Mouse (Mus musculus): ENCODE measurements around the gene Acacb. TPM values are rescaled to one million over a fixed set of nuclear protein-coding genes. Genes with fewer than 3 reads are reported as not detected.

Gene Acacb
- polyA plus RNA-seq, 1 experiment from 2014 or later, result 1.7 TPM

GRCm38 (mm10) chr5:114179541-114179940 lies 33.2 kb downstream of the Acacb start:
- H3K4me1 ChIP-seq (ENCODE audit: control insufficient read depth, insufficient read depth, low read length), result peaks cover 9% of the 10 kb centered on the region; the same call in 1 of the 2 replicates
- no peaks in the 10 kb centered on the region for H3K27me3 ChIP-seq (ENCODE audit: control insufficient read depth, insufficient read depth, low read length)
- H3K27ac ChIP-seq (ENCODE audit: low read depth, low read length), result no peak overlapping the region
- DNase-seq (ENCODE audit: low spot score, missing footprints), result no peak
- no peaks in the 10 kb centered on the region for H3K36me3 ChIP-seq (ENCODE audit: control insufficient read depth, insufficient read depth, low read length)
- WGBS, result 91% methylated on average over 11 of the region's 11 CpGs
- H3K9me3 ChIP-seq (ENCODE audit: control insufficient read depth, low read length), result no peaks in the 10 kb centered on the region
- H3K9ac ChIP-seq (ENCODE audit: low read length), result no peak overlapping the region
- H3K4me2 ChIP-seq, result no peak overlapping the region
- no peak overlapping the region for H3K4me3 ChIP-seq (ENCODE audit: low read depth, low read length)
- no peak for ATAC-seq (ENCODE audit: low FRiP score)

DNA sequence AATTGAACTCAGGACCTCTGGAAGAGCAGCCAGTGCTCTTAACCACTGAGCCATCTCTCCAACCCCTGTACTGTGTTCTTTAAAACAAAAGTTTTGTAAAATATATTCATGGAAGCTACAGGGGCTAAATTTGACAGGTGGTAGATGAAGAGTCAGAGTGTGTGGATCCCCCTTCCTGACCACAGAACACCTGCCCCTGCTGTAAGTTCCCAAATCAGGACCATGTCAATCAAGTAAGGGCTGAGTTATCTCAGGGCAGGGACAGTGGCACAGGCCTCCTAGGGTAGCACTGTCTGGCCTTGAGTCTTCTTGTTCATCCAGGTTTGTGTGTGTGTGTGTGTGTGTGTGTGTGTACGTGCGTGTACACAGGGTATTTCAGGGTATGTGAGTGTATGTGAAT lies 37.2 kb downstream of the Acacb start:
- no peak overlapping the region for H3K27ac ChIP-seq (ENCODE audit: low read depth, low read length)
- no peaks in the 10 kb centered on the region for H3K9me3 ChIP-seq (ENCODE audit: control insufficient read depth, low read length)
- no peaks in the 10 kb centered on the region for H3K36me3 ChIP-seq (ENCODE audit: control insufficient read depth, insufficient read depth, low read length)
- DNase-seq (ENCODE audit: low spot score, missing footprints) (no peak), ATAC-seq (ENCODE audit: low FRiP score) (no peak)
- no peaks in the 10 kb centered on the region for H3K27me3 ChIP-seq (ENCODE audit: control insufficient read depth, insufficient read depth, low read length)
- no peak overlapping the region for H3K9ac ChIP-seq (ENCODE audit: low read length)
- no peaks in the 10 kb centered on the region for H3K4me1 ChIP-seq (ENCODE audit: control insufficient read depth, insufficient read depth, low read length)
- WGBS, result 90% methylated on average over 2 of the region's 2 CpGs
- no peak overlapping the region for H3K4me3 ChIP-seq (ENCODE audit: low read depth, low read length)
- H3K4me2 ChIP-seq, result no peak overlapping the region

DNA sequence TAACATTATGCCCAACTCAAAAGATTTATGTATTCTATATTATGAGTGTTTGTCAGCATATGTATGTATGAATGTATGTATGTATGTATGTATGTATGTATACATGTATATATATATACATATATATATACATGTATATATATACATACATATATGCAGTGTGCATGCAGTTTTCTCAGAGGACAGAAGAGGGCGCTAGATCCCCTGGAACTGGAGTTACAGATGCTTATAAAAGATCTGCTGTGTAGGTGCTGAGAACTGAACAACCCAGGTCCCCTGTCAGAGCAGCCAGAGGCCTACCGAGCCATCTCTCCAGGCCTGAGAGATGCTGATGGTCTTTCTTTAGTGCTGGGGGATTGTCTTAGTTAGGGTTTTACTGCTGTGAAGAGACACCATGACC lies 40.8 kb downstream of the Acacb start:
- 66% methylated on average over 2 of the region's 2 CpGs for WGBS
- no peaks in the 10 kb centered on the region for H3K36me3 ChIP-seq (ENCODE audit: control insufficient read depth, insufficient read depth, low read length)
- no peak for ATAC-seq (ENCODE audit: low FRiP score)

DNA sequence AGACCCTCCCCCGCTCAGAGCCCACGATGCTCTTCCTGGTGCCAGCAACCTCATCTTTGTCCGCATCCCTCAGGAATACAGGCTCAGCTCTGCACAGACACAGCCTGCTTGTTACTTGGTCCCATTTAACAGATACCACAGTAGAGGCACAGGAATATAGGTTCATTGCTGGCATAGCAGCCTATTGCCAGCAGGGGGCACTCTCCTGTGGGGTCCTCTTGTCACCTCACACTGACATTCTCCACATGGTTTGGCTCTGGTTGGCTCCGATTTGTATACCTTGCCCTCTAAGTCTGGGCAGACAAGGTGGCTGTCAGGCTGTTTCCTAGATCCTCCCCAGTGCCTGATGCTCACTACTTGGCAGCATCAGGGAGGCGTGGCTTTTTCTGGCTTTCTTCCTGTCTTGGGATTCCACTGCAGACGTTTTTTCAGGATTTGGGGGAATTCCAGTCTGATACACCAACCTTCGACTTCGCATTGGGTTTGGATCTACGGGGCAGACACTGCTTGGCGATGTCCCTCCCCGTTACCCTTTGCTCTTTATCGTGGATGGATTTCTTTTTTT lies 42.6 kb downstream of the Acacb start:
- Histone ChIP-seq H3K9me3 (ENCODE audit: control insufficient read depth, low read length) (no peaks in the 10 kb centered on the region), H3K9ac (ENCODE audit: low read length) (no peak overlapping the region), H3K36me3 (ENCODE audit: control insufficient read depth, insufficient read depth, low read length) (no peaks in the 10 kb centered on the region), H3K4me1 (ENCODE audit: control insufficient read depth, insufficient read depth, low read length) (no peaks in the 10 kb centered on the region), H3K4me2 (no peak overlapping the region), H3K27ac (ENCODE audit: low read depth, low read length) (no peak overlapping the region), H3K27me3 (ENCODE audit: control insufficient read depth, insufficient read depth, low read length) (no peaks in the 10 kb centered on the region), H3K4me3 (ENCODE audit: low read depth, low read length) (no peak overlapping the region)
- DNase-seq (ENCODE audit: low spot score, missing footprints) (no peak), ATAC-seq (ENCODE audit: low FRiP score) (no peak)
- 79% methylated on average over 12 of the region's 12 CpGs for WGBS

More for the DNA sequence above, 40.8 kb downstream of the Acacb start:
- Histone ChIP-seq H3K4me1 (ENCODE audit: control insufficient read depth, insufficient read depth, low read length) (no peaks in the 10 kb centered on the region), H3K4me3 (ENCODE audit: low read depth, low read length) (no peak overlapping the region), H3K9ac (ENCODE audit: low read length) (no peak overlapping the region), H3K9me3 (ENCODE audit: control insufficient read depth, low read length) (no peaks in the 10 kb centered on the region), H3K27me3 (ENCODE audit: control insufficient read depth, insufficient read depth, low read length) (no peaks in the 10 kb centered on the region), H3K4me2 (no peak overlapping the region), H3K27ac (ENCODE audit: low read depth, low read length) (no peak overlapping the region)
- DNase-seq (ENCODE audit: low spot score, missing footprints), result no peak

DNA sequence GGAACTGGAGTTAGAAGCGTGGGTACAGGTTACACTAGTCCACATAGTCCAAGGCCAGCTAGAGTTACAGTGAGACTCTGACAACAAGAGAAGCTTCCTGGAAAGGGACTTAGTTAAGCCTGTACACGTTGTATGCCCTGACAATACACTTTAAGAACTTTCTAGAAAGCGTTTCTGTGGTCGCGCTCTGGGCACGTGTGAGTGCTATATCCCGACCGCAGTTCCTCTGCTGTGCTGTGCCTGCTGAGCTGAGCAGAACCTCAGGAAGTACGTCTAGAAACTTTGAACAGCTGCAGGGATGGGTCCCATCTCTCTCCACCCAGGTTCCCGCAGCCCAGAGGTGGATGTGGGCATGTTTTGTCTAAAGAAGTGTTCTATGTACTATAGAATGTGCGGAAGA lies 47.8 kb downstream of the Acacb start:
- Histone ChIP-seq H3K4me1 (ENCODE audit: control insufficient read depth, insufficient read depth, low read length) (0 out of 2 replicates have a peak, but pooled peaks cover 2% of the 10 kb centered on the region), H3K27ac (ENCODE audit: low read depth, low read length) (no peak overlapping the region), H3K27me3 (ENCODE audit: control insufficient read depth, insufficient read depth, low read length) (no peaks in the 10 kb centered on the region), H3K9ac (ENCODE audit: low read length) (no peak overlapping the region), H3K4me2 (no peak overlapping the region), H3K4me3 (ENCODE audit: low read depth, low read length) (no peak overlapping the region), H3K9me3 (ENCODE audit: control insufficient read depth, low read length) (no peaks in the 10 kb centered on the region), H3K36me3 (ENCODE audit: control insufficient read depth, insufficient read depth, low read length) (no peaks in the 10 kb centered on the region)
- 84% methylated on average over 11 of the region's 11 CpGs for WGBS
- no peak for ATAC-seq (ENCODE audit: low FRiP score)
- DNase-seq (ENCODE audit: low spot score, missing footprints), result no peak

- no peaks in the 10 kb centered on the region for H3K9me3 ChIP-seq (ENCODE audit: control insufficient read depth, low read length)
- no peaks in the 10 kb centered on the region for H3K27me3 ChIP-seq (ENCODE audit: control insufficient read depth, insufficient read depth, low read length)
- H3K4me3 ChIP-seq (ENCODE audit: low read depth, low read length), result no peak overlapping the region
- WGBS, result 38% methylated on average over 13 of the region's 13 CpGs
- no peak for DNase-seq (ENCODE audit: low spot score, missing footprints)
- no peak for ATAC-seq (ENCODE audit: low FRiP score)
- H3K9ac ChIP-seq (ENCODE audit: low read length), result no peak overlapping the region
- H3K4me2 ChIP-seq, result no peak overlapping the region
- H3K36me3 ChIP-seq (ENCODE audit: control insufficient read depth, insufficient read depth, low read length), result no peaks in the 10 kb centered on the region
- 0 out of 2 replicates have a peak, but pooled peaks cover 2% of the 10 kb centered on the region for H3K4me1 ChIP-seq (ENCODE audit: control insufficient read depth, insufficient read depth, low read length)
- H3K27ac ChIP-seq (ENCODE audit: low read depth, low read length), result no peak overlapping the region
Measured at GRCm38 (mm10) chr5:114199116-114199777, 52.9 kb downstream of the Acacb start.

- WGBS, result 77% methylated on average over 2 of the region's 2 CpGs
- Histone ChIP-seq H3K9me3 (ENCODE audit: control insufficient read depth, low read length) (no peaks in the 10 kb centered on the region), H3K36me3 (ENCODE audit: control insufficient read depth, insufficient read depth, low read length) (no peaks in the 10 kb centered on the region), H3K9ac (ENCODE audit: low read length) (no peak overlapping the region), H3K4me1 (ENCODE audit: control insufficient read depth, insufficient read depth, low read length) (no peaks in the 10 kb centered on the region), H3K27ac (ENCODE audit: low read depth, low read length) (no peak overlapping the region), H3K4me2 (no peak overlapping the region), H3K27me3 (ENCODE audit: control insufficient read depth, insufficient read depth, low read length) (no peaks in the 10 kb centered on the region), H3K4me3 (ENCODE audit: low read depth, low read length) (no peak overlapping the region)
- DNase-seq (ENCODE audit: low spot score, missing footprints) (no peak), ATAC-seq (ENCODE audit: low FRiP score) (no peak)
Measured at GRCm38 (mm10) chr5:114206158-114206557, 59.8 kb downstream of the Acacb start.

- H3K9ac ChIP-seq (ENCODE audit: low read length), result no peak overlapping the region
- ATAC-seq (ENCODE audit: low FRiP score) (no peak), DNase-seq (ENCODE audit: low spot score, missing footprints) (no peak)
- no peaks in the 10 kb centered on the region for H3K4me1 ChIP-seq (ENCODE audit: control insufficient read depth, insufficient read depth, low read length)
- H3K9me3 ChIP-seq (ENCODE audit: control insufficient read depth, low read length), result no peaks in the 10 kb centered on the region
- H3K27ac ChIP-seq (ENCODE audit: low read depth, low read length), result no peak overlapping the region
- H3K27me3 ChIP-seq (ENCODE audit: control insufficient read depth, insufficient read depth, low read length), result no peaks in the 10 kb centered on the region
- H3K36me3 ChIP-seq (ENCODE audit: control insufficient read depth, insufficient read depth, low read length), result no peaks in the 10 kb centered on the region
- WGBS, result 70% methylated on average over 10 of the region's 10 CpGs
- H3K4me2 ChIP-seq, result no peak overlapping the region
- no peak overlapping the region for H3K4me3 ChIP-seq (ENCODE audit: low read depth, low read length)
Measured at GRCm38 (mm10) chr5:114213183-114213582, 66.8 kb downstream of the Acacb start.

- ATAC-seq (ENCODE audit: low FRiP score) (no peak), DNase-seq (ENCODE audit: low spot score, missing footprints) (no peak)
- no peaks in the 10 kb centered on the region for H3K36me3 ChIP-seq (ENCODE audit: control insufficient read depth, insufficient read depth, low read length)
- H3K4me3 ChIP-seq (ENCODE audit: low read depth, low read length), result no peak overlapping the region
- H3K4me2 ChIP-seq, result no peak overlapping the region
- 84% methylated on average over 14 of the region's 14 CpGs for whole genome bisulfite sequencing
- H3K4me1 ChIP-seq (ENCODE audit: control insufficient read depth, insufficient read depth, low read length), result no peaks in the 10 kb centered on the region
- H3K9ac ChIP-seq (ENCODE audit: low read length), result no peak overlapping the region
- no peaks in the 10 kb centered on the region for H3K27me3 ChIP-seq (ENCODE audit: control insufficient read depth, insufficient read depth, low read length)
- no peak overlapping the region for H3K27ac ChIP-seq (ENCODE audit: low read depth, low read length)
- no peaks in the 10 kb centered on the region for H3K9me3 ChIP-seq (ENCODE audit: control insufficient read depth, low read length)
Measured at GRCm38 (mm10) chr5:114218771-114219170, 72.4 kb downstream of the Acacb start.

Data from midbrain, embryonic 11.5 days (tissue).